Mouse (Mus musculus) stomach, embryonic 14.5 days (tissue): ENCODE measurements around the gene Hist1h2ak. TPM values are rescaled to one million over a fixed set of nuclear protein-coding genes. Genes with fewer than 3 reads are reported as not detected.
"Not testable (repeated sequence)": the region's sequence is repeated elsewhere in the genome, so short reads cannot be mapped to it uniquely, and the experiment has no call there.

Source experiments
- ATAC-seq: fragments of 200-750 bp; cut with Nextera tagmentation; 2 replicates; pipeline ENCODE4 v1.8.0; 2017; ENCODE audit warnings: low read depth, moderate TSS enrichment; ENCODE audit not compliant: insufficient number of reproducible peaks, insufficient read depth, low FRiP score
- H3K27ac ChIP-seq: fragments of 300-500 bp; sonication (generic); 2 replicates; pipeline ENCODE4 v1.5.1; 2014; ENCODE audit warnings: mild to moderate bottlenecking, low read length, moderate library complexity, mixed read lengths
- H3K27me3 ChIP-seq: fragments of 300-500 bp; sonication (generic); 2 replicates; pipeline ENCODE4 v1.6.1; 2014; ENCODE audit warnings: low read length, control low read depth, mixed read lengths; ENCODE audit not compliant: control insufficient read depth, insufficient read depth
- H3K36me3 ChIP-seq: fragments of 300-500 bp; sonication (generic); 2 replicates; pipeline ENCODE4 v1.6.1; 2014; ENCODE audit warnings: mild to moderate bottlenecking, control low read depth, low read length, moderate library complexity, mixed read lengths; ENCODE audit not compliant: control insufficient read depth, insufficient read depth
- H3K4me1 ChIP-seq: fragments of 300-500 bp; sonication (generic); 2 replicates; pipeline ENCODE4 v1.6.1; 2014; ENCODE audit warnings: low read length, control low read depth, mixed read lengths; ENCODE audit not compliant: control insufficient read depth, insufficient read depth
- H3K4me2 ChIP-seq: fragments of 300-500 bp; sonication (generic); replicated peaks from 2 replicates; pipeline ENCODE4 v1.6.1; 2014; ENCODE audit warnings: low read depth, low read length, control low read depth
- H3K4me3 ChIP-seq: fragments of 300-500 bp; sonication (generic); 2 replicates; pipeline ENCODE4 v1.5.1; 2014; ENCODE audit warnings: low read depth, low read length, control low read depth
- H3K9ac ChIP-seq: fragments of 300-500 bp; sonication (generic); replicated peaks from 2 replicates; pipeline ENCODE4 v1.6.1; 2014; ENCODE audit warnings: low read depth, mild to moderate bottlenecking, control low read depth, low read length, moderate library complexity, mixed read lengths
- H3K9me3 ChIP-seq: fragments of 300-500 bp; sonication (generic); 2 replicates; pipeline ENCODE4 v1.6.1; 2016; ENCODE audit warnings: low read depth, low read length, control low read depth; ENCODE audit not compliant: control insufficient read depth
- WGBS: fragments of 180-500 bp; shearing (Covaris S2); extraction: QIAGEN DNeasy Blood & Tissue Kit; methylation state at CpG from one replicate; pipeline ENCODE4 v1.1.7; 2014; 5-methylcytosine and 5-hydroxymethylcytosine counted together
- polyA plus RNA-seq: library from polyadenylated mRNA; unstranded; fragments of >200 nt; fragmentation: Nextera tagmentation; extraction: Ambion mirVana; gene quantifications from 2 replicates; pipeline ENCODE4 v1.2.1, GENCODE M21; 2014

The Hist1h2ak gene
- polyA plus RNA-seq, 1 experiment from 2014 or later, result 13.3 TPM

GRCm38 (mm10) chr13:21786899-21787629 is 33.4 kb upstream of the Hist1h2ak start, which contains the start of the genes Hist1h2an and Hist1h2bp:
Gene Hist1h2an, minus strand, starts transcription at chr13:21787218.
Gene Hist1h2bp, plus strand, starts transcription at chr13:21787461.
- WGBS, result 1% methylated on average over 32 of the region's 63 CpGs
- Histone ChIP-seq H3K4me1 (peaks cover 24% of the 10 kb centered on the region; the same call in 1 of the 2 replicates), H3K9ac (peak within 1 kb of the TSS; percentile 34), H3K4me3 (peak within 1 kb of the TSS; percentile 29), H3K27ac (peak within 1 kb of the TSS; percentile 82), H3K4me2 (peak within 1 kb of the TSS; percentile 46)
- H3K36me3 ChIP-seq, H3K27me3 ChIP-seq, H3K9me3 ChIP-seq: not testable (repeated sequence)
- ATAC-seq, result peak; percentile 93

GRCm38 (mm10) chr13:21786189-21786898 is 32.7 kb upstream of the Hist1h2ak start:
- Histone ChIP-seq H3K4me3 (peak overlapping the region; percentile 29), H3K9ac (peak overlapping the region; percentile 34; the same call in 1 of the 2 replicates), H3K4me1 (peaks cover 24% of the 10 kb centered on the region; the same call in 1 of the 2 replicates), H3K27me3 (no peaks in the 10 kb centered on the region), H3K27ac (peak overlapping the region; percentile 82), H3K9me3 (no peaks in the 10 kb centered on the region), H3K36me3 (no peaks in the 10 kb centered on the region), H3K4me2 (peak overlapping the region; percentile 46)
- ATAC-seq, result no peak
- 3% methylated on average over 8 of the region's 8 CpGs for WGBS

GRCm38 (mm10) chr13:21784311-21784710 is 30.7 kb upstream of the Hist1h2ak start:
- Histone ChIP-seq H3K27ac (peak overlapping the region; percentile 93), H3K4me1 (peaks cover 20% of the 10 kb centered on the region; the same call in 1 of the 2 replicates), H3K4me3 (peak overlapping the region; percentile 36), H3K9me3 (no peaks in the 10 kb centered on the region), H3K36me3 (no peaks in the 10 kb centered on the region), H3K27me3 (no peaks in the 10 kb centered on the region), H3K4me2 (peak overlapping the region; percentile 43), H3K9ac (peak overlapping the region; percentile 25)
- 22% methylated on average over 6 of the region's 6 CpGs for WGBS
- no peak for ATAC-seq

- Histone ChIP-seq H3K4me3 (peak overlapping the region; percentile 36), H3K36me3 (no peaks in the 10 kb centered on the region), H3K9ac (peak overlapping the region; percentile 25), H3K4me1 (peaks cover 20% of the 10 kb centered on the region; the same call in 1 of the 2 replicates), H3K9me3 (no peaks in the 10 kb centered on the region), H3K27me3 (no peaks in the 10 kb centered on the region), H3K4me2 (peak overlapping the region; percentile 43), H3K27ac (peak overlapping the region; percentile 93)
- 1% methylated on average over 9 of the region's 9 CpGs for WGBS
- ATAC-seq, result no peak
These were observed 30.1 kb upstream of the Hist1h2ak start for GRCm38 (mm10) chr13:21783734-21784161.

GRCm38 (mm10) chr13:21783255-21783617 is 29.6 kb upstream of the Hist1h2ak start, which contains the start of gene Hist1h3i:
Gene Hist1h3i, minus strand, starts transcription at chr13:21783370.
- H3K4me1 ChIP-seq, result peaks cover 18% of the 10 kb centered on the region; the same call in 1 of the 2 replicates
- H3K9me3 ChIP-seq, result no peaks in the 10 kb centered on the region
- peak within 1 kb of the TSS; percentile 58 for H3K9ac ChIP-seq
- ATAC-seq, result peak; percentile 71
- no peaks in the 10 kb centered on the region for H3K27me3 ChIP-seq
- peak within 1 kb of the TSS; percentile 36 for H3K4me3 ChIP-seq
- H3K4me2 ChIP-seq, result peak within 1 kb of the TSS; percentile 81
- 0% methylated on average over 13 of the region's 20 CpGs for WGBS
- no peaks in the 10 kb centered on the region for H3K36me3 ChIP-seq
- peak within 1 kb of the TSS; percentile 93 for H3K27ac ChIP-seq

GRCm38 (mm10) chr13:21782361-21783254 is 29.0 kb upstream of the Hist1h2ak start:
- H3K27ac ChIP-seq, result peak overlapping the region; percentile 93
- not testable (repeated sequence) for ATAC-seq, H3K36me3 ChIP-seq, H3K27me3 ChIP-seq, H3K9me3 ChIP-seq
- H3K4me3 ChIP-seq, result peak overlapping the region; percentile 36
- H3K4me2 ChIP-seq, result peak overlapping the region; percentile 81
- peak overlapping the region; percentile 58 for H3K9ac ChIP-seq
- peaks cover 15% of the 10 kb centered on the region; the same call in 1 of the 2 replicates for H3K4me1 ChIP-seq
- WGBS, result under 1% methylated on average over 14 of the region's 35 CpGs

GRCm38 (mm10) chr13:21781639-21782038 is 28.0 kb upstream of the Hist1h2ak start:
- H3K4me1 ChIP-seq, result peaks cover 15% of the 10 kb centered on the region; the same call in 1 of the 2 replicates
- no peaks in the 10 kb centered on the region for H3K9me3 ChIP-seq
- H3K27ac ChIP-seq, result peak overlapping the region; percentile 59; the same call in 1 of the 2 replicates
- no peaks in the 10 kb centered on the region for H3K36me3 ChIP-seq
- 89% methylated on average over 1 of the region's 1 CpGs for WGBS
- no peak overlapping the region for H3K9ac ChIP-seq
- no peak overlapping the region for H3K4me3 ChIP-seq
- no peak for ATAC-seq
- no peaks in the 10 kb centered on the region for H3K27me3 ChIP-seq
- H3K4me2 ChIP-seq, result no peak overlapping the region
